Mouse (Mus musculus) liver, postnatal 0 days (tissue): Measurements from ENCODE around the gene Timp2. TPM values are rescaled to one million over a fixed set of nuclear protein-coding genes. Genes with fewer than 3 reads are reported as not detected.

Experiments
- ATAC-seq: fragments of 200-750 bp; cut with Nextera tagmentation; 2 replicates; pipeline ENCODE4 v1.8.0; 2017; ENCODE audit warnings: mild to moderate bottlenecking, moderate library complexity
- DNase-seq: peaks from one replicate; pipeline ENCODE4 v3.0.0-alpha.2; 2016
- H3K27ac ChIP-seq: fragments of 300-500 bp; sonication (generic); 2 replicates; pipeline ENCODE4 v1.5.1; 2014; ENCODE audit warnings: antibody characterized with exemption, moderate library complexity, mild to moderate bottlenecking, low read depth
- H3K27me3 ChIP-seq: fragments of 300-500 bp; sonication (generic); 2 replicates; pipeline ENCODE4 v1.6.1; 2014; ENCODE audit warnings: low read length, control low read depth, mixed read lengths; ENCODE audit not compliant: insufficient read depth
- H3K36me3 ChIP-seq: fragments of 300-500 bp; sonication (generic); replicated peaks from 2 replicates; pipeline ENCODE4 v1.6.1; 2014; ENCODE audit warnings: mild to moderate bottlenecking, control low read depth, low read length, moderate library complexity, mixed read lengths; ENCODE audit not compliant: insufficient read depth
- H3K4me1 ChIP-seq: fragments of 300-500 bp; sonication (generic); 2 replicates; pipeline ENCODE4 v1.6.1; 2014; ENCODE audit warnings: antibody characterized with exemption, mild to moderate bottlenecking, control low read depth; ENCODE audit not compliant: insufficient read depth
- H3K4me2 ChIP-seq: fragments of 300-500 bp; sonication (generic); 2 replicates; pipeline ENCODE4 v1.6.1; 2014; ENCODE audit warnings: low read depth, mild to moderate bottlenecking, low read length, moderate library complexity, mixed read lengths
- H3K4me3 ChIP-seq: fragments of 300-500 bp; sonication (generic); 2 replicates; pipeline ENCODE4 v1.5.1; 2014; ENCODE audit warnings: low read depth, low read length
- H3K9ac ChIP-seq: fragments of 300-500 bp; sonication (generic); replicated peaks from 2 replicates; pipeline ENCODE4 v1.6.1; 2014; ENCODE audit warnings: mild to moderate bottlenecking, moderate library complexity
- H3K9me3 ChIP-seq: fragments of 300-500 bp; sonication (generic); 2 replicates; pipeline ENCODE4 v1.6.1; 2016; ENCODE audit warnings: mild to moderate bottlenecking, control low read depth, low read length, mixed read lengths
- CTCF ChIP-seq: sonication (generic); IDR thresholded peaks from 2 replicates; pipeline ENCODE4 v1.5.1; 2016; ENCODE audit warnings: antibody characterized with exemption, low read depth
- EP300 ChIP-seq: IDR thresholded peaks from 2 replicates; pipeline ENCODE4 v1.6.1; 2016; ENCODE audit warnings: antibody characterized with exemption, low read depth, mild to moderate bottlenecking
- WGBS: fragments of 180-500 bp; shearing (Covaris S2); extraction: QIAGEN DNeasy Blood & Tissue Kit; methylation state at CpG from one replicate; pipeline ENCODE4 v1.1.7; 2014; ENCODE audit not compliant: insufficient replicate concordance; 5-methylcytosine and 5-hydroxymethylcytosine counted together
- polyA plus RNA-seq: library from polyadenylated mRNA; unstranded; fragments of >200 nt; fragmentation: Nextera tagmentation; extraction: Ambion mirVana; gene quantifications from 2 replicates; pipeline ENCODE4 v1.2.1, GENCODE M21; 2015

Gene Timp2
- polyA plus RNA-seq, 1 experiment from 2014 or later = 8.4 TPM

DNA sequence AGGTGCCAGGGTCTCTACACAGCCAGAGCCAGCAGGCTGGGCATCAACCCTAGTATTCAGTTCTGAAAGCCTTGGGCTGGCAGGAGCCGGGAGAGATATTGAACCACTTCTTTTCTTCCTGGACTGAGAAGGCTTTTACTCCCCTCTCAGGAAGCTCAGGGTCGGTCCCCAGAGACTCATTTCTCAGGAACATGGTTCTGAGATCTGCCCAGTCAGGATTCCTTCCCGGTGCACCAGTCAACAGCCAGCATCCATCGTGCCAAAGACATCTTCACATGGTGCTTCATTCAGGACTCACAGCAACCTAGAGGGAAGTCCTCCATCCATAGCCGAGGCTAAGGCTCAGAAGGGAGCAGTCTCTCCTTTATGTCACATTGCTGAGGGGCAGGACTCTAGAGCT is 19.0 kb upstream of the Timp2 start:
- no peaks in the 10 kb centered on the region for H3K36me3 ChIP-seq
- no peaks in the 10 kb centered on the region for H3K4me1 ChIP-seq
- H3K4me3 ChIP-seq = no peak overlapping the region
- 61% methylated on average over 5 of the region's 5 CpGs for WGBS
- H3K27ac ChIP-seq = no peak overlapping the region
- DNase-seq (no peak), ATAC-seq (no peak)
- TF ChIP-seq EP300 = no peak
- TF ChIP-seq CTCF = no peak
- no peaks in the 10 kb centered on the region for H3K27me3 ChIP-seq
- no peak overlapping the region for H3K9ac ChIP-seq
- no peak overlapping the region for H3K4me2 ChIP-seq
- no peaks in the 10 kb centered on the region for H3K9me3 ChIP-seq

DNA sequence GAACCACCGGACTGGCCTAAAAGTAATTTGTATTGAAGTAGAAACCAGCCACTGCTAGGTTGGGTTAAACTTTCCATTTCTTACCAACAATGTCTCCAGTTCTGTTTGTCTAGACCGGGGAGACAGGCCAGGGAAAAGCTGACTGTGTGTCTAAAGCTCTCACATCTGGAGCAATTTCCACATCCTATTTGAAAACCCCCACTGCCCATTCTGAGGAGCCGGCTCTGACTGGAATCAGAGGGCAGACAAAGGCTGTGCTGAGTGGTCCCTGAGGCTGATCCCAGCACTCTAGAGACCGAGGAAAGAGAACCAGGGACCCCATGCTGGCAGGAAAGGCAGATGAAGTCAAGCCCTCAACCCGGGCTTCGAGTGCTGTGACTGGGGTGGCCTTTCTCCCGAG is 17.1 kb upstream of the Timp2 start:
- Histone ChIP-seq H3K9ac (no peak overlapping the region), H3K27me3 (no peaks in the 10 kb centered on the region), H3K4me3 (no peak overlapping the region), H3K27ac (no peak overlapping the region), H3K4me2 (no peak overlapping the region), H3K36me3 (no peaks in the 10 kb centered on the region), H3K9me3 (no peaks in the 10 kb centered on the region), H3K4me1 (no peaks in the 10 kb centered on the region)
- TF ChIP-seq EP300 = no peak
- TF ChIP-seq CTCF = no peak
- ATAC-seq = no peak
- WGBS = 60% methylated on average over 7 of the region's 7 CpGs
- no peak for DNase-seq

DNA sequence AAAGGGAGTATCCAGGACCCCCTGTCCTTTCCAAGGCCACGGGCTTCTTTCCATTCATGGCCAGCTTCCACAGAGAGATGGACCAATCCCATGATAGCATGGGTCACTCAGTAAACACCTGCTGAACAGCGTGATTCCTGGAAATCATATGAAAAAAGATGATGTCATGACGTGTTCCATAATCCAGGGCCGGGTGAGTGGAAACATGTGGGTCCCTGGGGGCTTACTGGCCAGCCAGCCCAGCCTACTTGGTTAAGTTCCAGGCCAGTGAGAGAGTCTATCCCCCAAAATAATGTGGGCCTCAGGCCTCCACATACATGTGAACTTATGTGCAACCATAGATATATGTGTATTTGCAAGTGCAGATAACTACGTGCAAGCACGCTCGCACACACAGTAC is 16.3 kb upstream of the Timp2 start:
- ATAC-seq (no peak), DNase-seq (no peak)
- no peaks in the 10 kb centered on the region for H3K9me3 ChIP-seq
- H3K4me2 ChIP-seq = no peak overlapping the region
- H3K9ac ChIP-seq = no peak overlapping the region
- no peak overlapping the region for H3K27ac ChIP-seq
- no peaks in the 10 kb centered on the region for H3K4me1 ChIP-seq
- TF ChIP-seq EP300 (no peak), CTCF (no peak)
- no peaks in the 10 kb centered on the region for H3K36me3 ChIP-seq
- H3K27me3 ChIP-seq = no peaks in the 10 kb centered on the region
- H3K4me3 ChIP-seq = no peak overlapping the region
- 83% methylated on average over 7 of the region's 7 CpGs for WGBS

DNA sequence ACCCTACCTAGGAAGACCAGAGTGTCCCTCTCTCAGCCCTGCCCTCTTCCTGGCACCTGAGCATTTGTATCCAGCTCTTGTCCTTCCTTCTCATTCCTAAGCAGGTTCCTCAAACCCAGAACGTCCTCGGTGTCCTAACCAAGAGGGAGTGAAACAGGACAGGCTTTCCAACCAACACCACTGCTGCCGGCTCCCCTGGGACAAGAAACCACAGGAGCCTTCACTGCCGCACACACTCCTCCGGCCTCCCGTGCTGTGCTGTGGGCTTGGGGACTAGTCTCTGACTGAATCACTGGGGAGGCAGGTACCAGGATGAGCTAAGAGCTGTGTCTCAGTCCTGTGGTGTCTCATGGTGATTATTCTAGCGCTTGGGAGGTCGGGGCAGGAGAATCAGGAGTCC is 14.1 kb upstream of the Timp2 start:
- Histone ChIP-seq H3K36me3 (no peaks in the 10 kb centered on the region), H3K4me3 (no peak overlapping the region), H3K27me3 (no peaks in the 10 kb centered on the region), H3K27ac (no peak overlapping the region), H3K9me3 (no peaks in the 10 kb centered on the region), H3K4me2 (no peak overlapping the region), H3K9ac (no peak overlapping the region), H3K4me1 (no peaks in the 10 kb centered on the region)
- ATAC-seq (no peak), DNase-seq (no peak)
- no peak for TF ChIP-seq CTCF
- TF ChIP-seq EP300 = no peak
- WGBS = 56% methylated on average over 8 of the region's 8 CpGs

DNA sequence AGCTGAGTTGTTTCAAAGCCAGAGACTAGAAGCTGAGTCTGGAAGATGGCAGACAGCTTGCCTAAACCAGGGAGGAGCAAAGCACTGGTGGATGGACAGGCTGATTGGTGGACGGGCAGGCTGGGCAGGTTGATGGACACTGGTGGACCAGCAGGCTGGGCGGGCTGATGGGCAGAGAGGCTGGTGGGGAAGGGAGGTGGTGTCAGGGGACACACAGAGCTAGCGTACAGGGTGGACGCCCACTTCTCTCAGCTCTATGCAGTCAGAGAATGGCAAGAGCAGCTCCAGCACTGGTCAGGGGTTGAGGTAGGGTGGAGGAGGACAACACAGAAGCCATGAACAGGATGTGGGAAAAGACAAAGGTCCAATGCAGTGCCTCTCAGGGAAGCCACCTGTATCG is 13.7 kb upstream of the Timp2 start:
- no peaks in the 10 kb centered on the region for H3K27me3 ChIP-seq
- no peak for TF ChIP-seq CTCF
- TF ChIP-seq EP300 = no peak
- no peak overlapping the region for H3K4me2 ChIP-seq
- no peaks in the 10 kb centered on the region for H3K9me3 ChIP-seq
- WGBS = 70% methylated on average over 5 of the region's 5 CpGs
- no peak for DNase-seq
- H3K9ac ChIP-seq = no peak overlapping the region
- no peak overlapping the region for H3K4me3 ChIP-seq
- H3K27ac ChIP-seq = no peak overlapping the region
- no peak for ATAC-seq
- H3K4me1 ChIP-seq = no peaks in the 10 kb centered on the region
- no peaks in the 10 kb centered on the region for H3K36me3 ChIP-seq

DNA sequence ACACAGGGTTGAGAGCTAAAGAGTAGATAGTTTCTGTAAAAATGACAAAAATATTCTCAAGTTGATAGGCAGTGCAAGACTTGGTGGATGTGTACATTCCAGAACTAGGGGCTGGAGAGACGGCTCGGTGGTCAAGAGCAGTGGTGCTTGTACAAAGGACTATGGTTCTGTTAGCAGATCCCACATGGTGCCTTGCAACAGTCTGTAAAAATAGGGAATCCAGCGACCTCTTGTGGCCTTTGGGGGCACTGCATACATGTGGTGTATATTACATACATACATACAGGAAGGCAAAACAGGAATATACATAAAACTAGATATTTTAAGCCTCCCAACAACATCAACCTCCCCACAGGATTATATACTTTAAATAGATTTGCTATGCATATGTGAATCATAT is 12.8 kb upstream of the Timp2 start:
- DNase-seq (peak; percentile 52), ATAC-seq (no peak)
- H3K27me3 ChIP-seq = no peaks in the 10 kb centered on the region
- no peak overlapping the region for H3K9ac ChIP-seq
- H3K9me3 ChIP-seq = no peaks in the 10 kb centered on the region
- H3K36me3 ChIP-seq = no peaks in the 10 kb centered on the region
- 58% methylated on average over 3 of the region's 3 CpGs for WGBS
- peak; percentile 55 for TF ChIP-seq CTCF
- TF ChIP-seq EP300 = no peak
- no peak overlapping the region for H3K4me2 ChIP-seq
- H3K4me3 ChIP-seq = no peak overlapping the region
- H3K27ac ChIP-seq = no peak overlapping the region
- 0 out of 2 replicates have a peak, but pooled peaks cover 2% of the 10 kb centered on the region for H3K4me1 ChIP-seq

DNA sequence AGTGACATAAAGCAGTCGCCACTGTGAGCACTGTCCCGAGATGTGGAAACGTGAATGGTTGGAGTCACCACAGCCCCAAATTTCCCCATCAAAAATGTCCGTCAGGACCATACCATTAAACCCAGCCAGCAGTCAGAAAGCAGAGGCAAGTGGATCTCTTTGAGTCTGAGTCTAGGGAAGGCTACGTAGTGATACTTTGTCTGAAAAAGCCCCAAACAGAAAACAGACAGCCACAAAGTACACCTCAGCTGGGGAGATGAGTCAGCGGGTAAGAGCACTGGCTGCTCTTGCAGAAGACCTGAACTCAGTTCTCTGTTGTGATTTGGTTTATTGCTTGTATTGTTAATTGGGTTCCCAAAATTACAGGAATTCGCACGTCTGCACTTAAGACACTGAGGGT is 11.0 kb upstream of the Timp2 start:
- H3K4me1 ChIP-seq = 0 out of 2 replicates have a peak, but pooled peaks cover 2% of the 10 kb centered on the region
- no peaks in the 10 kb centered on the region for H3K36me3 ChIP-seq
- no peaks in the 10 kb centered on the region for H3K9me3 ChIP-seq
- no peak overlapping the region for H3K4me3 ChIP-seq
- no peak for DNase-seq
- H3K4me2 ChIP-seq = no peak overlapping the region
- 75% methylated on average over 8 of the region's 8 CpGs for WGBS
- H3K9ac ChIP-seq = no peak overlapping the region
- H3K27me3 ChIP-seq = 0 out of 2 replicates have a peak, but pooled peaks cover 2% of the 10 kb centered on the region
- ATAC-seq = no peak
- TF ChIP-seq CTCF (no peak), EP300 (no peak)
- H3K27ac ChIP-seq = no peak overlapping the region
